Comparison of ENCODE assay signal across 12 mouse cellular contexts in genomic region chr12:25266701-25267571, GRCm38 (mm10).
A peak's percentile ranks its signal among the peaks of the same experiment; 100 is the strongest.
DNase-seq lines count a peak whose midpoint lies in the region; ATAC-seq and TF ChIP-seq lines count a peak whose summit lies in the region.
"Had no signal": no experiment of that assay in that cellular context is flagged by ENCODE, and none has a peak within 500 bp of the region (broad histone marks: within the 10 kb centered on the region; RNA-seq: fewer than 3 reads in every experiment).

No protein-coding gene starts in this region.

- H3K4me2 ChIP-seq in hindbrain, postnatal 0 days (ENCODE audit: low read depth, low read length): no peak overlapping the region
- H3K4me2 ChIP-seq in hindbrain, embryonic 12.5 days (replicated peaks): no peak overlapping the region
- no peak overlapping the region for H3K4me2 ChIP-seq in midbrain, embryonic 11.5 days
- H3K4me2 ChIP-seq in midbrain, embryonic 16.5 days (ENCODE audit: low read length): no peak overlapping the region
- H3K4me2 ChIP-seq: forebrain, embryonic 13.5 days had no signal

- no peak for DNase-seq in hindbrain, postnatal 0 days (ENCODE audit: low spot score)
- DNase-seq in midbrain, embryonic 11.5 days (ENCODE audit: low spot score, missing footprints): peak; percentile 57
- DNase-seq in induced T-regulatory cell, adult 2 months (ENCODE audit: low read depth): peak; percentile 70
- DNase-seq in thymus, postnatal 36 days: peak; percentile 77 to 89
- no peak for DNase-seq in layer of hippocampus, adult 2 months (ENCODE audit: low spot score in 2 of 2)
- DNase-seq: cerebellum, adult 8-10 months; left cerebral cortex, postnatal 4 days; retina, postnatal 1 day had no signal

- ATAC-seq in hindbrain, postnatal 0 days: 0 out of 2 replicates have a peak, but pooled peaks have one; percentile 32
- no peak for ATAC-seq in hindbrain, embryonic 12.5 days (ENCODE audit: low FRiP score)
- no peak for ATAC-seq in midbrain, embryonic 11.5 days (ENCODE audit: low FRiP score)
- ATAC-seq in midbrain, embryonic 16.5 days: no peak
- ATAC-seq: forebrain, embryonic 13.5 days had no signal

- H3K9ac ChIP-seq in hindbrain, postnatal 0 days (replicated peaks; ENCODE audit: low read length): no peak overlapping the region
- no peak overlapping the region for H3K9ac ChIP-seq in hindbrain, embryonic 12.5 days
- no peak overlapping the region for H3K9ac ChIP-seq in midbrain, embryonic 11.5 days (ENCODE audit: low read length)
- H3K9ac ChIP-seq in midbrain, embryonic 16.5 days (ENCODE audit: low read depth, low read length): no peak overlapping the region
- H3K9ac ChIP-seq: forebrain, embryonic 13.5 days had no signal

- H3K27ac ChIP-seq in hindbrain, postnatal 0 days: no peak overlapping the region
- no peak overlapping the region for H3K27ac ChIP-seq in hindbrain, embryonic 12.5 days
- H3K27ac ChIP-seq in midbrain, embryonic 11.5 days (ENCODE audit: low read depth, low read length): no peak overlapping the region
- no peak overlapping the region for H3K27ac ChIP-seq in midbrain, embryonic 16.5 days (ENCODE audit: low read length)
- H3K27ac ChIP-seq in layer of hippocampus, adult 2 months: no peak overlapping the region
- H3K27ac ChIP-seq: forebrain, embryonic 13.5 days; macrophage had no signal

- no peak for TF ChIP-seq CTCF in hindbrain, postnatal 0 days (IDR thresholded peaks at IDR 0.05; ENCODE audit: low read depth)
- TF ChIP-seq CTCF in layer of hippocampus, adult 2 months (conservative IDR thresholded peaks at IDR 0.05): no peak

- WGBS in hindbrain, postnatal 0 days: 74% methylated on average over 17 of the region's 17 CpGs
- WGBS in hindbrain, embryonic 12.5 days: 68% methylated on average over 17 of the region's 17 CpGs
- WGBS in midbrain, embryonic 11.5 days: 65% methylated on average over 17 of the region's 17 CpGs
- WGBS in midbrain, embryonic 16.5 days: 72% methylated on average over 17 of the region's 17 CpGs

- no peaks in the 10 kb centered on the region for H3K27me3 ChIP-seq in hindbrain, postnatal 0 days (ENCODE audit: insufficient read depth, low read length)
- H3K27me3 ChIP-seq in hindbrain, embryonic 12.5 days: no peaks in the 10 kb centered on the region; the same call in none of the 2 replicates
- no peaks in the 10 kb centered on the region for H3K27me3 ChIP-seq in midbrain, embryonic 11.5 days (ENCODE audit: control insufficient read depth, insufficient read depth, low read length)
- no peaks in the 10 kb centered on the region for H3K27me3 ChIP-seq in midbrain, embryonic 16.5 days (ENCODE audit: control insufficient read depth, insufficient read depth, low read depth, low read length)
- H3K27me3 ChIP-seq: forebrain, embryonic 13.5 days had no signal

- no peaks in the 10 kb centered on the region for H3K9me3 ChIP-seq in hindbrain, postnatal 0 days (ENCODE audit: low read length)
- no peaks in the 10 kb centered on the region for H3K9me3 ChIP-seq in hindbrain, embryonic 12.5 days (replicated peaks)
- H3K9me3 ChIP-seq in midbrain, embryonic 11.5 days (ENCODE audit: control insufficient read depth, low read length): no peaks in the 10 kb centered on the region
- H3K9me3 ChIP-seq in midbrain, embryonic 16.5 days (replicated peaks; ENCODE audit: control insufficient read depth, low read length, poor library complexity, severe bottlenecking): no peaks in the 10 kb centered on the region
- H3K9me3 ChIP-seq: forebrain, embryonic 13.5 days had no signal

- H3K36me3 ChIP-seq in hindbrain, postnatal 0 days (ENCODE audit: insufficient read depth, low read length): no peaks in the 10 kb centered on the region
- no peaks in the 10 kb centered on the region for H3K36me3 ChIP-seq in hindbrain, embryonic 12.5 days
- H3K36me3 ChIP-seq in midbrain, embryonic 11.5 days (ENCODE audit: control insufficient read depth, insufficient read depth, low read length): no peaks in the 10 kb centered on the region
- H3K36me3 ChIP-seq in midbrain, embryonic 16.5 days (ENCODE audit: control insufficient read depth, insufficient read depth, low read length): no peaks in the 10 kb centered on the region

- no peaks in the 10 kb centered on the region for H3K4me1 ChIP-seq in hindbrain, postnatal 0 days (ENCODE audit: insufficient read depth, low read length)
- H3K4me1 ChIP-seq in hindbrain, embryonic 12.5 days: 0 out of 2 replicates have a peak, but pooled peaks cover 6% of the 10 kb centered on the region
- H3K4me1 ChIP-seq in midbrain, embryonic 11.5 days (ENCODE audit: control insufficient read depth, insufficient read depth, low read length): no peaks in the 10 kb centered on the region
- H3K4me1 ChIP-seq in midbrain, embryonic 16.5 days (ENCODE audit: control insufficient read depth, insufficient read depth, low read length): no peaks in the 10 kb centered on the region

- no peak overlapping the region for H3K4me3 ChIP-seq in hindbrain, postnatal 0 days (ENCODE audit: low read length)
- no peak overlapping the region for H3K4me3 ChIP-seq in hindbrain, embryonic 12.5 days
- H3K4me3 ChIP-seq in midbrain, embryonic 11.5 days (ENCODE audit: low read depth, low read length): no peak overlapping the region
- H3K4me3 ChIP-seq in midbrain, embryonic 16.5 days (ENCODE audit: low read depth, low read length): no peak overlapping the region
- H3K4me3 ChIP-seq in layer of hippocampus, adult 2 months: no peak overlapping the region
- H3K4me3 ChIP-seq: forebrain, embryonic 13.5 days had no signal

Comparison
In these comparisons a context has a peak if more than half of its experiments do, and no peak if none do; other contexts are left out.
1. DNase-seq: peak in midbrain, embryonic 11.5 days (single experiment), induced T-regulatory cell, adult 2 months (single experiment) and thymus, postnatal 36 days (2 of 2); none in hindbrain, postnatal 0 days (single experiment) and layer of hippocampus, adult 2 months (0 of 2).